Mouse (Mus musculus): Measurements from ENCODE around the gene B4galt3. TPM values are rescaled to one million over a fixed set of nuclear protein-coding genes. Genes with fewer than 3 reads are reported as not detected.

The B4galt3 gene
- total and polyA plus RNA-seq, 2 experiments from 2014 or later = 94.9 to 110 TPM

DNA sequence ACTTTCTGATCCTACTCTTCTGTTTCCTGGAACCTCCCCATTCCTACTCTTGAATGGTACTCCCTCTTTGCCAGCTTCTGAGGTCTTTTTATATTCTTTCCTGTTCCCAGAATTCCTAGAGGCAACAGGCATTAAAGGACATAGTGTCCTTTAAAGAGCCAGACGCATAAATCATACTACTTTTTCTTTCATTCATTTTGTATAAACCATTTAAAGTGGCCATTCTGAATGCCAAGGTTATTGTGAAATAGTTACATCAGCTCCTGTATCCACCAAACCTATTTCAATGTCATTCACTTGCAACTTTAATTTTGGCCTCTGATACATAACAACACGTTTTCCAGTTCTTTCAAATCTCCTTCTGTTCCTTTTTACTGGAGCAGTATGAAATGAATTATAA lies 39.2 kb downstream of the B4galt3 start:
- no peak overlapping the region for H3K4me3 ChIP-seq (ENCODE audit: low read depth, low read length)
- WGBS = 63% methylated on average over 2 of the region's 2 CpGs
- TF ChIP-seq CTCF (IDR thresholded peaks at IDR 0.05) = no peak

DNA sequence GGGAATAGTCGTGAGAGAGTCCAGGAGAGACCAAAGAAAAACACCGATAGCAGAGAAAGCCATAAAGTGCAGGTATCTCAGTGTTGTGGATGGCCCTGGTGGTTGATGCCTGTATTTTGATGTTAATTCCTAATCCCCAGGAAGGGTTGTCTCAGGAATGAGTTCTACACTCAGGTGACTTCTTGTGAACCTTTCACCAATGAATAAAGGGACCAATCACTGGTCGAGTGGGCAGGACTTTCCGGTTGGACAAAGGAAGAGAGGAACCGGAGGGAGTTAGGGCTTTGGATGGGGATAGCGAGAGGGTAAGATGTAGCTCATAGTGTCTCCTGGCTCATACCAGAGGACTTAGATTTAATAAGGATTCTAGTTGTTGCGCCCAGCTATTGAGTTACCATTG lies 49.6 kb downstream of the B4galt3 start:
- H3K4me2 ChIP-seq (ENCODE audit: low read depth, low read length, poor library complexity, severe bottlenecking) = no peak overlapping the region
- H3K4me1 ChIP-seq (ENCODE audit: insufficient read depth, low read length) = no peaks in the 10 kb centered on the region
- TF ChIP-seq CTCF (IDR thresholded peaks at IDR 0.05) = no peak
- H3K9me3 ChIP-seq (ENCODE audit: low read length) = no peaks in the 10 kb centered on the region
- 12% methylated on average over 7 of the region's 7 CpGs for WGBS
- no peak overlapping the region for H3K4me3 ChIP-seq (ENCODE audit: low read depth, low read length)
- no peaks in the 10 kb centered on the region for H3K27me3 ChIP-seq (ENCODE audit: insufficient read depth, low read length)
- no peaks in the 10 kb centered on the region for H3K36me3 ChIP-seq (ENCODE audit: insufficient read depth, low read length)
- H3K9ac ChIP-seq (replicated peaks; ENCODE audit: low read length, poor library complexity, severe bottlenecking) = no peak overlapping the region
- DNase-seq (ENCODE audit: low spot score) (no peak), ATAC-seq (ENCODE audit: low FRiP score) (no peak)
- no peak overlapping the region for H3K27ac ChIP-seq (ENCODE audit: low read depth, low read length)

More for the DNA sequence above, 39.2 kb downstream of the B4galt3 start:
- no peak overlapping the region for H3K4me2 ChIP-seq (ENCODE audit: low read depth, low read length, poor library complexity, severe bottlenecking)
- H3K36me3 ChIP-seq (ENCODE audit: insufficient read depth, low read length) = no peaks in the 10 kb centered on the region
- H3K27ac ChIP-seq (ENCODE audit: low read depth, low read length) = no peak overlapping the region
- no peak overlapping the region for H3K9ac ChIP-seq (replicated peaks; ENCODE audit: low read length, poor library complexity, severe bottlenecking)
- DNase-seq (ENCODE audit: low spot score) (no peak), ATAC-seq (ENCODE audit: low FRiP score) (no peak)
- no peaks in the 10 kb centered on the region for H3K9me3 ChIP-seq (ENCODE audit: low read length)
- H3K27me3 ChIP-seq (ENCODE audit: insufficient read depth, low read length) = no peaks in the 10 kb centered on the region
- H3K4me1 ChIP-seq (ENCODE audit: insufficient read depth, low read length) = no peaks in the 10 kb centered on the region

DNA sequence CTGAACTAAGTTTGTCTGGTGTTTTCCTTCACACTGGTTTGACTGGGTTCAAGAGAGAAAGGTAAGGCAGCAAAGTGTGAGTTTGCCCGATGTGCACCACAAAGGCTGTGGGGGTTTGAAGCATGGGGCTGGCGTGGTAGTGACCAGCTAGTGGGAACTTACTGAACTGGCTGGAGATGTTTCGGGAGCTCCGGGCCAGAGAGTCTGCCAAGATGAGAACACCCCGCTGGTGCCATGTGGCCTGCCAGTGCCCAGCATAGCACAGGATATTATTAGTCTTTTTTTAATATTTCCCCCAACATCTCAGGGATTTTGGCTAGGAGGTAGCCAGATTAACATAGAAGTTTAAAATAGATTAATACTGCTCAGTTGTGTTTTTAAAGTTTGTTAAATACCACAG lies 50.0 kb downstream of the B4galt3 start:
- Histone ChIP-seq H3K4me1 (ENCODE audit: insufficient read depth, low read length) (no peaks in the 10 kb centered on the region), H3K9me3 (ENCODE audit: low read length) (no peaks in the 10 kb centered on the region), H3K27me3 (ENCODE audit: insufficient read depth, low read length) (no peaks in the 10 kb centered on the region), H3K9ac (replicated peaks; ENCODE audit: low read length, poor library complexity, severe bottlenecking) (no peak overlapping the region), H3K27ac (ENCODE audit: low read depth, low read length) (no peak overlapping the region), H3K4me3 (ENCODE audit: low read depth, low read length) (no peak overlapping the region), H3K36me3 (ENCODE audit: insufficient read depth, low read length) (no peaks in the 10 kb centered on the region), H3K4me2 (ENCODE audit: low read depth, low read length, poor library complexity, severe bottlenecking) (no peak overlapping the region)
- DNase-seq (ENCODE audit: low spot score) (no peak), ATAC-seq (ENCODE audit: low FRiP score) (no peak)
- no peak for TF ChIP-seq CTCF (IDR thresholded peaks at IDR 0.05)
- WGBS = 15% methylated on average over 5 of the region's 5 CpGs

DNA sequence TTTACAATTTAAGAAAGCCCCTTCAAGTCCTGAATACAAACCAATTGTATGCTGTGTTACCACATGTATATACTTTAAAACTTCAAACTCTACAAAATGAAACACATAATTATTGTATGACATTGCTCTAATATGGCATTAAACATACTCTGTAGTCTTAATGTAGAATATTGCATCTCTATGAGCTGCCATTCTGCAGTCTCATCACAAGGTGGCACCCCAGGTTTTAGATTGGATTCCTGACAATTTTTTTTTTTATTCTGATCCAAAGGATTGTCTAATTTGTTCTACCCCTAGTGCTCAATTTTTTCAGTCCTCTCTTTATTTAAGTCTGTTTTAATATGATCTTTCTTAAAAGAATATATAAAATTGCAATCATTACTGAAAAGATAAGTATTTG lies 51.3 kb downstream of the B4galt3 start:
- ATAC-seq (ENCODE audit: low FRiP score) (no peak), DNase-seq (ENCODE audit: low spot score) (peak; percentile 56)
- Histone ChIP-seq H3K4me2 (ENCODE audit: low read depth, low read length, poor library complexity, severe bottlenecking) (no peak overlapping the region), H3K27ac (ENCODE audit: low read depth, low read length) (no peak overlapping the region), H3K4me1 (ENCODE audit: insufficient read depth, low read length) (no peaks in the 10 kb centered on the region), H3K27me3 (ENCODE audit: insufficient read depth, low read length) (no peaks in the 10 kb centered on the region), H3K9me3 (ENCODE audit: low read length) (no peaks in the 10 kb centered on the region), H3K36me3 (ENCODE audit: insufficient read depth, low read length) (no peaks in the 10 kb centered on the region), H3K4me3 (ENCODE audit: low read depth, low read length) (no peak overlapping the region), H3K9ac (replicated peaks; ENCODE audit: low read length, poor library complexity, severe bottlenecking) (no peak overlapping the region)
- peak; percentile 74 for TF ChIP-seq CTCF (IDR thresholded peaks at IDR 0.05)

DNA sequence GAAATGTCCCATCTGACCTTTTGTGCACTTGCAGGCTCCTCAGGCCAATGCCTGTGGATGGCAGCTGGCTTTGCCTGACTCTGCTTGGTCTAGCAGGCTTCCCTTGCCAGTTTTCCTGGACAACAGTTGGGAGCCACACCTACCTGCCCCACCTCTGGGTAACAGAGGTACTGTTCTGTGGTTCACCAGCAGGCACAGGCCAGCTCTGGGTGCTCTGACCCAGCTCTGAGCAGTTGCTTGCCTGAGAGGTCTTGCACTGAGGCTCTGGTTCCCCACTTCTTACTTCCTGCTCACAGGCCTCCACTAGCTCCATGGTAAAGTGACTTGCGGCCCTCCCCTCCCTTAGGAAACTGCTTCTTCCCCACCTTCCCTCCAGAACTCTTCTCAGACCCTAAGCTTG lies 51.9 kb downstream of the B4galt3 start:
- Histone ChIP-seq H3K9me3 (ENCODE audit: low read length) (no peaks in the 10 kb centered on the region), H3K4me1 (ENCODE audit: insufficient read depth, low read length) (no peaks in the 10 kb centered on the region), H3K9ac (replicated peaks; ENCODE audit: low read length, poor library complexity, severe bottlenecking) (no peak overlapping the region), H3K4me2 (ENCODE audit: low read depth, low read length, poor library complexity, severe bottlenecking) (no peak overlapping the region), H3K27ac (ENCODE audit: low read depth, low read length) (no peak overlapping the region), H3K36me3 (ENCODE audit: insufficient read depth, low read length) (no peaks in the 10 kb centered on the region), H3K27me3 (ENCODE audit: insufficient read depth, low read length) (no peaks in the 10 kb centered on the region), H3K4me3 (ENCODE audit: low read depth, low read length) (no peak overlapping the region)
- 79% methylated on average over 1 of the region's 1 CpGs for WGBS
- DNase-seq (ENCODE audit: low spot score) (no peak), ATAC-seq (ENCODE audit: low FRiP score) (peak; percentile 54)
- TF ChIP-seq CTCF (IDR thresholded peaks at IDR 0.05) = no peak

DNA sequence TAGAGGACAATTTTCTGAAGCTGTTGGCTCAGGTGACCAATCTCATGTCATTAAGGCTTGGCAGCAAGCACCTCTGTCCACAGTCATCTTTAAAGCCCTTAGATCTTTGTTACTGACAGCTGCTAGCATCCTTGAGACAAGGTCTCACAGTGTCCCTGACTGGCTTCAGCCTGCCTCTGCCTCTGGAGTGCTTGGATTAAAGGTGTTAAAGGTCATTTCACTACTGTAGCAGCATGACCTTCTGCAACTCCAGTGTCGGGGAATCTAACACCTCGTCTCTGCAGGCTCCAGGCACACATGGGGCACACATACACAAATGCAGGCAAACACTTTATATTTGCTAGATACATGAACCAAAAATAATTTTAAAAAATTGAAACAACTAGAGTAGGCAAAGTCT lies 55.4 kb downstream of the B4galt3 start:
- Histone ChIP-seq H3K4me1 (ENCODE audit: insufficient read depth, low read length) (peaks cover 9% of the 10 kb centered on the region), H3K36me3 (ENCODE audit: insufficient read depth, low read length) (no peaks in the 10 kb centered on the region), H3K9me3 (ENCODE audit: low read length) (no peaks in the 10 kb centered on the region), H3K27me3 (ENCODE audit: insufficient read depth, low read length) (no peaks in the 10 kb centered on the region), H3K4me2 (ENCODE audit: low read depth, low read length, poor library complexity, severe bottlenecking) (no peak overlapping the region), H3K9ac (replicated peaks; ENCODE audit: low read length, poor library complexity, severe bottlenecking) (no peak overlapping the region), H3K4me3 (ENCODE audit: low read depth, low read length) (no peak overlapping the region), H3K27ac (ENCODE audit: low read depth, low read length) (no peak overlapping the region)
- 85% methylated on average over 2 of the region's 2 CpGs for WGBS
- ATAC-seq (ENCODE audit: low FRiP score) = no peak
- no peak for TF ChIP-seq CTCF (IDR thresholded peaks at IDR 0.05)
- DNase-seq (ENCODE audit: low spot score) = no peak

Other genes starting within 250 kb of the B4galt3 start
- 18.1 and 19.8 TPM in 2 replicates for gene Fcgr3, start 205.4 kb upstream of the B4galt3 start, total RNA-seq (2014; rRNA removed)
- gene Fcgr3, start 205.4 kb upstream of the B4galt3 start, polyA plus RNA-seq (2015; fragmentation: Nextera tagmentation; extraction: Ambion mirVana) = 12.8 and 14.2 TPM in 2 replicates
- gene Cfap126, start 156.4 kb upstream of the B4galt3 start, total RNA-seq (2014; rRNA removed) = 0.38 and 1.5 TPM in 2 replicates
- 6.0 and 8.1 TPM in 2 replicates for gene Cfap126, start 156.4 kb upstream of the B4galt3 start, polyA plus RNA-seq (2015; fragmentation: Nextera tagmentation; extraction: Ambion mirVana)
- gene Sdhc, start 119.7 kb upstream of the B4galt3 start, total RNA-seq (2014; rRNA removed) = 263 TPM in 2 replicates
- 313 and 326 TPM in 2 replicates for gene Sdhc, start 119.7 kb upstream of the B4galt3 start, polyA plus RNA-seq (2015; fragmentation: Nextera tagmentation; extraction: Ambion mirVana)
- gene Mpz, start 119.6 kb upstream of the B4galt3 start, total RNA-seq (2014; rRNA removed) = 0.49 and 0.90 TPM in 2 replicates
- 0.63 and 0.67 TPM in 2 replicates for gene Mpz, start 119.6 kb upstream of the B4galt3 start, polyA plus RNA-seq (2015; fragmentation: Nextera tagmentation; extraction: Ambion mirVana)
- gene Pcp4l1, start 74.1 kb upstream of the B4galt3 start, total RNA-seq (2014; rRNA removed) = 16.9 and 22.1 TPM in 2 replicates
- gene Pcp4l1, start 74.1 kb upstream of the B4galt3 start, polyA plus RNA-seq (2015; fragmentation: Nextera tagmentation; extraction: Ambion mirVana) = 24.1 and 29.1 TPM in 2 replicates
- 0.11 TPM in 1 of 2 replicates, not detected in the other for gene Nr1i3, start 56.4 kb upstream of the B4galt3 start, total RNA-seq (2014; rRNA removed)
- gene Nr1i3, start 56.4 kb upstream of the B4galt3 start, polyA plus RNA-seq (2015; fragmentation: Nextera tagmentation; extraction: Ambion mirVana) = 0.19 and 0.23 TPM in 2 replicates
- gene Tomm40l, start 47.8 kb upstream of the B4galt3 start, total RNA-seq (2014; rRNA removed) = 49.8 and 57.6 TPM in 2 replicates
- gene Tomm40l, start 47.8 kb upstream of the B4galt3 start, polyA plus RNA-seq (2015; fragmentation: Nextera tagmentation; extraction: Ambion mirVana) = 33.9 and 44.6 TPM in 2 replicates
- gene Apoa2, start 45.3 kb upstream of the B4galt3 start, total RNA-seq (2014; rRNA removed) = 3.7 TPM in 1 of 2 replicates, not detected in the other
- 5.2 and 7.2 TPM in 2 replicates for gene Apoa2, start 45.3 kb upstream of the B4galt3 start, polyA plus RNA-seq (2015; fragmentation: Nextera tagmentation; extraction: Ambion mirVana)
- gene Fcer1g, start 36.0 kb upstream of the B4galt3 start, total RNA-seq (2014; rRNA removed) = 21.3 and 25.9 TPM in 2 replicates
- gene Fcer1g, start 36.0 kb upstream of the B4galt3 start, polyA plus RNA-seq (2015; fragmentation: Nextera tagmentation; extraction: Ambion mirVana) = 30.5 and 31.1 TPM in 2 replicates
- gene Adamts4, start 19.9 kb upstream of the B4galt3 start, total RNA-seq (2014; rRNA removed) = 5.2 and 8.2 TPM in 2 replicates
- gene Adamts4, start 19.9 kb upstream of the B4galt3 start, polyA plus RNA-seq (2015; fragmentation: Nextera tagmentation; extraction: Ambion mirVana) = 3.4 and 4.2 TPM in 2 replicates
- 224 and 230 TPM in 2 replicates for gene Ndufs2, start 18.9 kb upstream of the B4galt3 start, total RNA-seq (2014; rRNA removed)
- 221 and 244 TPM in 2 replicates for gene Ndufs2, start 18.9 kb upstream of the B4galt3 start, polyA plus RNA-seq (2015; fragmentation: Nextera tagmentation; extraction: Ambion mirVana)
- 36.5 and 45.9 TPM in 2 replicates for gene Ppox, start 10.9 kb downstream of the B4galt3 start, total RNA-seq (2014; rRNA removed)
- gene Ppox, start 10.9 kb downstream of the B4galt3 start, polyA plus RNA-seq (2015; fragmentation: Nextera tagmentation; extraction: Ambion mirVana) = 31.3 and 32.6 TPM in 2 replicates
- 59.5 and 65.9 TPM in 2 replicates for gene Usp21, start 17.7 kb downstream of the B4galt3 start, total RNA-seq (2014; rRNA removed)
- gene Usp21, start 17.7 kb downstream of the B4galt3 start, polyA plus RNA-seq (2015; fragmentation: Nextera tagmentation; extraction: Ambion mirVana) = 81.0 and 82.6 TPM in 2 replicates
- gene Ufc1, start 24.7 kb downstream of the B4galt3 start, total RNA-seq (2014; rRNA removed) = 83.7 and 87.9 TPM in 2 replicates
- gene Ufc1, start 24.7 kb downstream of the B4galt3 start, polyA plus RNA-seq (2015; fragmentation: Nextera tagmentation; extraction: Ambion mirVana) = 128 and 132 TPM in 2 replicates
- 29.8 and 42.1 TPM in 2 replicates for gene Dedd, start 58.8 kb downstream of the B4galt3 start, total RNA-seq (2014; rRNA removed)
- gene Dedd, start 58.8 kb downstream of the B4galt3 start, polyA plus RNA-seq (2015; fragmentation: Nextera tagmentation; extraction: Ambion mirVana) = 38.9 and 40.3 TPM in 2 replicates
- gene Nit1, start 75.3 kb downstream of the B4galt3 start, total RNA-seq (2014; rRNA removed) = 42.5 and 44.0 TPM in 2 replicates
- gene Nit1, start 75.3 kb downstream of the B4galt3 start, polyA plus RNA-seq (2015; fragmentation: Nextera tagmentation; extraction: Ambion mirVana) = 45.2 and 46.6 TPM in 2 replicates
- 17.3 and 18.4 TPM in 2 replicates for gene Pfdn2, start 75.3 kb downstream of the B4galt3 start, total RNA-seq (2014; rRNA removed)
- gene Pfdn2, start 75.3 kb downstream of the B4galt3 start, polyA plus RNA-seq (2015; fragmentation: Nextera tagmentation; extraction: Ambion mirVana) = 139 and 155 TPM in 2 replicates
- gene Klhdc9, start 90.5 kb downstream of the B4galt3 start, total RNA-seq (2014; rRNA removed) = 4.0 and 4.5 TPM in 2 replicates
- 6.3 and 6.4 TPM in 2 replicates for gene Klhdc9, start 90.5 kb downstream of the B4galt3 start, polyA plus RNA-seq (2015; fragmentation: Nextera tagmentation; extraction: Ambion mirVana)
- 4.7 and 9.3 TPM in 2 replicates for gene Nectin4, start 99.8 kb downstream of the B4galt3 start, total RNA-seq (2014; rRNA removed)
- gene Nectin4, start 99.8 kb downstream of the B4galt3 start, polyA plus RNA-seq (2015; fragmentation: Nextera tagmentation; extraction: Ambion mirVana) = 4.8 TPM in 2 replicates
- gene Arhgap30, start 118.6 kb downstream of the B4galt3 start, total RNA-seq (2014; rRNA removed) = 0.82 and 1.1 TPM in 2 replicates
- 0.75 and 0.81 TPM in 2 replicates for gene Arhgap30, start 118.6 kb downstream of the B4galt3 start, polyA plus RNA-seq (2015; fragmentation: Nextera tagmentation; extraction: Ambion mirVana)
- 134 and 156 TPM in 2 replicates for gene Usf1, start 141.0 kb downstream of the B4galt3 start, total RNA-seq (2014; rRNA removed)
- 160 and 167 TPM in 2 replicates for gene Usf1, start 141.0 kb downstream of the B4galt3 start, polyA plus RNA-seq (2015; fragmentation: Nextera tagmentation; extraction: Ambion mirVana)
- gene Tstd1, start 148.5 kb downstream of the B4galt3 start, total RNA-seq (2014; rRNA removed) = not detected in 2 replicates
- 3.1 and 3.9 TPM in 2 replicates for gene Tstd1, start 148.5 kb downstream of the B4galt3 start, polyA plus RNA-seq (2015; fragmentation: Nextera tagmentation; extraction: Ambion mirVana)
- 6.6 and 9.2 TPM in 2 replicates for gene F11r, start 167.2 kb downstream of the B4galt3 start, total RNA-seq (2014; rRNA removed)
- gene F11r, start 167.2 kb downstream of the B4galt3 start, polyA plus RNA-seq (2015; fragmentation: Nextera tagmentation; extraction: Ambion mirVana) = 7.6 and 8.9 TPM in 2 replicates
- 9.4 and 14.7 TPM in 2 replicates for gene Alyref2, start 233.2 kb downstream of the B4galt3 start, total RNA-seq (2014; rRNA removed)
- 22.1 and 22.2 TPM in 2 replicates for gene Alyref2, start 233.2 kb downstream of the B4galt3 start, polyA plus RNA-seq (2015; fragmentation: Nextera tagmentation; extraction: Ambion mirVana)

Data from midbrain, postnatal 0 days (tissue).